Mouse (Mus musculus): ENCODE measurements around the gene Adcy4.

Gene Adcy4

DNA sequence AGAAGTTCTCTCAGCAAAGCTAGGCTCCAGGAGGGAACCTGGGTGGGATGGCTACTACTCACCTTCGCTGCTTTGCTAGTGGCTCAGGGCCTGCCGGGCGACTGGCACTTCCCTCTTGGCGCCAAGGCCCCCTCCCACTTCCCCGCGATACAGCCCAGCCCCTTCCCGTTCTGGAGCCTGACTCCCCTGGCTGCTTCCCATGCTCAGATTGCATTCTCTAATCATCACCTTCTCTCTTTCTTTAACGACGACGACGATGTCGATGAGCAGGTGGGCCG is at the start of gene Adcy4:
Gene Adcy4, minus strand, starts transcription at position 138 of the 278 bp plus-strand sequence.
- CTCF ChIA-PET, result no interaction called here

DNA sequence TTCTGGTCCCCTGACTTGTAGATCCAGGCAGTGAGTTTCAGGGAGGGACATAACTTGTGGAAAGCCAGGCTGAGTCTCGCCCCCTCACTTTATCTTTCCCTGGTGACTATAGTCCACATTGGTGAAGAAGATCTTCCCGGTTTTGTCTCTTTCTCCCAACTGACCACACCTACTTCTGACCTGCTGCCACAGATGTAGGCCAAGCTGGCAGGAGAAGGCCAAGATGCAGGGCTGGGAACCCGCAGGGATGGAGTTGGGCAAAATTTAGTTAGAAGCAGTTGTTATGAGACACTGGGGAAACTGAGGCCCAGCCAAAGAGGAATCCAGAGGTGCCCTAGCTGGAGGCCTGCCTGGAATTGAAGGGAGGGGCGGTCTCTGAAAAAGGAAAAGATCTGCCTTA is 49.2 kb upstream of the Adcy4 start:
- CTCF ChIA-PET, result no interaction called here

DNA sequence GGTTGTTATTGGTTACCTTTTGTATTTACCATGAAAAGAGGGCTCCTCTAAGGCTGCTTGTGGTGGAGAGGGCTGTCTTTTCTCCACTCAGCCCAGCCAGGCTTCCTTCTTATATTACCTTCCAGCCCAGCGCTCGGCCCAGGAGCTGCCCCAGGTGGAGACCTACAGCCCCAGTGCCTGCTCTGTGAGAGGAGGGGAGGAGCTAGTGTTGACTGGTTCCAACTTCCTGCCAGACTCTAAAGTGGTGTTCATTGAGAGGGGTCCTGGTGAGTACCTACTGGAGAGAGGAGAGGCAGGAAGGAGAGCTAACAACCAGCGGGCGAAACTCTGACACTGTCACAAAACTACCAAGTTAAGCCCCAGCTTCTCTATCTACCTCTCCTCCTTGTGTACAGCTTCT is 46.4 kb upstream of the Adcy4 start:
- CTCF ChIA-PET, result no interaction called here

DNA sequence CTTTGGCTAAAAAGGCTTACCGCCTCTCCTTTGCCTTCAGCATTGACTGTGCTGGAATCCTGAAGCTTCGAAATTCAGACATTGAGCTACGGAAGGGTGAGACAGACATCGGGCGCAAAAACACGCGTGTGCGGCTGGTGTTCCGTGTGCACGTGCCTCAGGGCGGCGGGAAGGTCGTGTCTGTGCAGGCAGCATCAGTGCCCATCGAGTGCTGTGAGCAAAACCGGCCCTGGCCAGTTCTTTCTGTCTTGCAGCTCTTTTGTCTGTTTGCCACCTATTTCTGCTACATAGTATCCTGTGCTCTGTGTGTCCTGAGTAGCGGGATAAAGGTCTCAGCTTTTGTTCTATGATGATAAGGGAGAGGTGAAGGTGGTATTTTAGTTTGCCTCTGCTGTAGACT is 46.0 kb upstream of the Adcy4 start:
- CTCF ChIA-PET, result interaction anchor here (0.6 kb wide), 1 partner anchor 91 kb away, joined by 3 read pairs; no protein-coding TSS in a partner anchor

DNA sequence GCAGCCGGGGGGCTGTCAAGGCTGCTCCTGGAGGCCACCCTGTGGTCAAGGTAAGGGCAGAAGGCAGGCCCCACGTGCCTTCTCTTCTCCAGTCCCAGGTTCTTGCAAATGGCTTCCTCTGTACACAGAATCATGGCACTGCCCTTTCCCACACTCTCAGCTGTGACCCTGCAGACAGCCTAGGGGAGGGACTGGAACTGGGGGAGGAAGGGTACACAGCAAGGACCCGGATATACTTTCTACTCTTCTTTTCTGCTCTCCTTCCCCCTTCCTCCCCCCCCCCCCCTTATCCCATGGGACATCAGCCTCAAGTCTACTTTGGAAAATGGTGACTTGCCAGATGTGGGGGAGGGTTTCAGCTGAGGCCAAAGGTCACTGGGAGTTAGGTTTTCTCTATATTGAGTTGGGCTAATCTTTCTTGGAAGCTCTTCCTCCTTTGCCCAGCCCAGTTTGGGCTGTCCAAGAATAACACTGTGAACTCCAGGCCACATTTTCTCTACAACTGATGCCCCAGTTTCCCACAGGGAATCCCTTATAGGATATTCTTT is 44.9 kb upstream of the Adcy4 start:
- CTCF ChIA-PET, result no interaction called here

DNA sequence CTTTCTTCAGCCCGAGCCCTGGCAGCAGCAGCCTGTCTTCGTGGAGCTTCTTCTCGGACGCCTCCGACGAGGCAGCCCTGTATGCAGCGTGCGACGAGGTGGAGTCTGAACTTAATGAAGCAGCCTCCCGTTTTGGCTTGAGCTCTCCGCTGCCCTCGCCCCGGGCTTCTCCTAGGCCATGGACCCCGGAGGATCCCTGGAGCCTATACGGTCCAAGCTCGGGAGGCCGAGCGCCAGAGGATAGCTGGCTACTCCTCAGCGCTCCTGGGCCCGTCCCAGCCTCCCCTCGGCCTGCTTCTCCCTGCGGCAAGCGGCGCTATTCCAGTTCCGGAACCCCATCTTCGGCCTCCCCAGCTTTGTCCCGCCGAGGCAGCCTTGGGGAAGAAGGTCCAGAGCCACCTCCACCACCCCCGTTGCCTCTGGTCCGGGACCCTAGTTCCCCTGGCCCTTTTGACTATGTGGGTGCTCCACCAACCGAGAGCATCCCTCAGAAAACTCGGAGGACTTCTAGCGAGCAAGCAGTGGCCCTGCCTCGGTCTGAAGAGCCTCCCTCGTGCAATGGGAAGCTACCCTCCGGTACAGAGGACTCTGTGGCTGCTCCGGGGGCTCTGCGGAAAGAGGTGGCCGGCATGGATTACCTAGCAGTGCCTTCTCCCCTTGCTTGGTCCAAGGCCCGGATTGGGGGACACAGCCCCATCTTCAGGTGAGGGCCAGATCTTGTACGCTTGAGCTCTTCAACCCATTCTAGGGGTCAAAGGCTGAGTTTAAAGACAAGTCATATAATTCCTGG is 42.9 kb upstream of the Adcy4 start:
- CTCF ChIA-PET, result interaction anchor here (0.7 kb wide), 1 partner anchor 57 kb away, joined by 5 read pairs; no protein-coding TSS in a partner anchor

DNA sequence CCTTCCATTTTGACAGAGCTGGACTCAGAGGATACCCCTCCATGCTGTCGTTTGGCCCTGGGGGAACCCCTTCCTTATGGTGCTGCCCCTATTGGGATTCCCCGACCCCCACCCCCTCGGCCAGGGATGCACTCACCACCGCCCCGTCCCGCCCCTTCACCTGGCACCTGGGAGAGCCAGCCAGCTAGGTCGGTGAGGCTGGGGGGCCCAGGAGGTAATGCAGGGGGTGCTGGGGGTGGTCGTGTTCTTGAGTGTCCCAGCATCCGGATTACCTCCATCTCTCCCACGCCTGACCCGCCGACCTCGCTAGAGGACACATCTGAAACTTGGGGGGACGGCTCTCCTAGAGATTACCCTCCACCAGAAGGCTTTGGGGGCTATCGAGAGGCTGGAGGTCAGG is 42.2 kb upstream of the Adcy4 start:
- CTCF ChIA-PET, result interaction anchor here (0.7 kb wide), 1 partner anchor 56 kb away, joined by 5 read pairs; no protein-coding TSS in a partner anchor

DNA sequence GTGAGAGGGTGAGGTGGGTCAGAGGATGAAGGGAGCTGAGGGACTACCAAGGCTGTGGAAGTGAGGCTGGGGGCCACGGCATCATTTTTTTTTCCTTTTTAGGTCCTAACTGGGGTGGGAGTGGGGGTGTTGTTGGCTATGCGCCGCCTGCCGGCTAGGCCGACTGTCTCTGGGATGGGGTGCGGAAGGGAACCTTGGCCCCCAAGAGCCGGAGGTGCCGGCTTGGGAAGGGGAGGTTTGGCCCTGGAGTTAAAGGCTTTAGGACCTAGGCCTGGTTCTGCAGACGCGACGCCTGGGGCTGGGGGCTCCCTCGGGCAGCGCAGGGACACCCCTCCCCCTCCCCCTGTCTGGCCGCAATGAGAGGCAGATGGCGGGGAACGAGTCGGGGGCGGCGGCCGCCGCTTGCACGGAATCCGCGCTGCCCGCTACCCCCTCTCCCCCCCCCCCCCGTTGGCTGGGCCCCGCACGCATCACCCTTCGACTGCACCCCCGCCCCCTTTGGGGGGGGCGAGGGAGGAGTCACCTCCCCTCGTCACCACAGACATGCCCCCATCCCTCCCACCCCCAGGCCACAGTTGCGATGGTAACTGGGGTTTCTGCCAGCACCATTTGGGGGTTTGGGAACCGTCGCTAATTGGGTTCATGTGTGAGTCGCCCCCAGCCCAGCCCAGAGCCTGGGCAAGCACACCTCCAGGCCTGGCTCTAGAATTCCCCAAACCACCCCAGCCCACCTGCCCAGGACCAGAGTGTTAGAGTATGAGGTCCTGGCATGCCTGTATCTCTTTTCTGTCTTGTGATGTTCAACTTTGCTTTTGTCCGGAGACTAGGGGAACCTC is 41.5 kb upstream of the Adcy4 start:
- CTCF ChIA-PET, result no interaction called here

DNA sequence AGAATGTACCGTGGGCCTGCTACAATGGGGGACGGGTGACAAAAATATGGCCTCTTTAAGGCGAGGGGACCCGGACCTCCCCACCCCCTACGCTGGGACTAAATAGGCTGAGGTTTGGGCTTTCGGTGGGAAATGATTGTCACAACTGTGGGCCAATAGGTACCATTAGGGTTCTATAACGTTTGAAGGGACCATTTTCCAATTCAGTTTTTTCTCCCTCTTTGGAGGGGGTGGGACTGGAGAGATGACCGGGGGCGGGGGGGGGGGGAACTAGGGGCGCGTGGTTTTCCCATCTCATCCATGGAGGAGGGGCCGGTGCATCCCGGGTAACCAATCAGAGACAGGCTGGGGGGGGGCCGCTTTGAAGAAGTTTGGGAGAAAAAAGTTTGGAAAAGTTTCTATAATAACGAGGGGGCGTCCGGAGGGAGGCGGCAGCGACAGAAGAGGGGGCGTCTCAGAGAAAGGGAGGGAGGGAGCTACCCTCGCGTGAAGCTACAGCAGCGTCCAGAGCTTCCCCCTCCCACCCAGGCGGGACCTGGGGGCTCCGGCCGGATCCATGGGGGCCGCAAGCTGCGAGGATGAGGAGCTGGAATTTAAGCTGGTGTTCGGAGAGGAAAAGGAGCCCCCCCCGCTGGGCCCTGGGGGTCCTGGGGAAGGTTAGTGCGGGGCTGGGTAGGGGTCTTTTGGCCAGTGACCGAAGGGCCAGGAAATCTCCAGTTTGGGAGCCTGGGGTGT is 40.8 kb upstream of the Adcy4 start:
- CTCF ChIA-PET, result no interaction called here

DNA sequence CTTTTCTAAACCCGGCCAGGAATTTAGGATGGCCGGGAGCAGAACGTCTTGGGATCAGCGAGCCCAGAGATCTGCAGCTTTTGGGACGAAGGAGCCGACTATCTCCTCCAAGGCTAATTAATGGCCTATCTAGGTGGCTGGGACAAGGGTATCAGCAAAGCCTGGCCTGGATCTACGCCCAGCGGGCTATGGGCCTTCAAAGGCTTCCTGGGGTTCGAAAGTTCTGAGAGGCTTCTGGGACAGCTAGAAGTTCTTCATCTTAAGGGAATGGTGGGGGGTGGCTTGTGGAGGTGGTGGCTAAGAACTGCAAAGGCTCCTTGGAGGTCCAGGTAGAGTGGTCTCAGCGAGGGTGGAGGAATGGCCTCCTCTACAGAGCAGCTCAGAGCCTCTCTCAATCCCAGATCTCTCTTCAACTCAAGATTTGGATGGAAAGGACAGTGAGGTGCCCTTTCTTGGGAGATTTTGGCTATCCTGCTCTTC is 40.1 kb upstream of the Adcy4 start:
- CTCF ChIA-PET, result no interaction called here

DNA sequence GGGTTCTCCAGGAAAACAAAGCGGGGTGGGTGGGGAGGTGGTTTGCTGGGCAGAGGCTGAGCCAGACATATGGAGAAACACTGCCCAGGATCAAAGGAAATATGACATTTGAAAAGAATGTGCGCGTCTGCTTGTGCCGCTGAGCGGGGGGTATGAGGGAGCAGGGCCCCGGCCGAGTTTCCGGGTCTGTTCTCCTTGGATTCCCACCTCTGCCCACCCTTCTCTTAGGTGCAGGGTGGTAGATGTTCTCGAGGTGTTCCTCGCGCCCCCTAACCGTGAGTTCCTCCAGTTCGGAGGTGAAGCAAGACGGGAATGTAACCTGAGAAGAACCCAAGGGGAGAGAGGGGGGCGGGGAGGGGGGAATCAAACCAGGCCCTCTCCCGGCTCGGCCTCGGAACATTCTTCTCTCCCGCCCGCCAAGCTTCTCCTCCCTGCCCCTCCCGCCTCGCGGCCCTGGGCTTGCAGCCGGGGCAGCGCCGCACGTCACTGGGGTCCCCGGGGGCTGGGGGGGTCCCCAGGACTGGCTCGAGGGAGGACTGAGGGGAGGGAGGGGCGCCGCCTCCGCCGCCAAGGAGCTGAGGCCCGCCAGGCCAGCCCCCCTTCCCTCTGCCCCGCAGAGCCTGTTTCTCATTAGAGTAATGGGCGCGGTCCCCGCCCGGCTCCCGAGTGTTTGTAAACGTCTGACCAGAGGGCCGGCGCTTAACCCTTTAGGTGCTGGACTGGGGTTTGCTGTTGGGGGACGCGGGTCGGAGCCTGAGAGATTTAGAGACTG is 39.3 kb upstream of the Adcy4 start, which contains the start of gene Nfatc4:
Gene Nfatc4, plus strand, starts transcription at position 154 of the 772 bp plus-strand sequence.
- CTCF ChIA-PET, result no interaction called here

DNA sequence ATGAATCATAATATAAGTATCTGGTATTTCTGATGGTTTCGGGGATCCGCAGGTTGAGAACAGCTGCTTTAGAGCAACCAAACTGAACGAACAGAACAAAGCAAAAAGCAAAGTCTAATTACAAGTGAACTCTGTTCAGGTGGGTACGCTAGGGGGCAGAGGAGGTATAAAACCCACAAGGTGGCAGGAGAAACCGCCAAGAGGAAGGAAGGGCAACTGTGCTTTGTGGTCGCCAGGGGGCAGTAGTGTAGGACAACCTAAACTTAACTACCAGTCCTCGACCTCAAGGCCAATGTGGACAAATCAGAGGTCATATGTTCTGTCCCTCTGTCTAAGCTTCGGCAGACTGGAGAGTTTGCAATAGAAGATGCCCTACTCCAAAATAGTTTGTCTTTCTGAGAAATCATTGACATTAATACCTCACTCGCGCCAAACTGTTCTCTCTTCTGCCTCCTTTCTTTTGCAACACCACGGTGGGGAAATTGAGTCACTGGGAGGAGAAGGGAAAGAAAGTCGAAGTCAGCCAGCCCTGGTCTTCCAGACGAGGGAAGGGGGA is 38.6 kb upstream of the Adcy4 start:
- CTCF ChIA-PET, result no interaction called here

DNA sequence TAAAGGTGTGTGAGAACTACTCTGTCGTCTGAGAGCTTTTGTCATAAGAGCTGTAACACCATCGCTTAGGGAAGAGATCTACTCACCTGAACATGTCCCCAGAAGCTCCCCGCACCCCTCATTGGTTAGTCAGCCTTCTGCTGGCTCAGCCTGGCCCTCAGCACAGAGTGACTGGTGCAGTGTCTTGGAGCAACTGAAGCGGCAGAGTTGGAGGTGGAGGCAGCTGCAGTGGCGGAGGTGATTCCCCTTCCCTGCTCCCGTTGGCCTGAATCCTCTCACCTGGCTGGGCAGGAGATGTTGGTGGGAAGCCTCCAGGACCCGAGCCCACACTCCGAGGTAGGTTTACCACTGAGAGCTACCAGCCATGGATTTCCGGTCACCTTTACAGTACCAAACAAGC is 36.7 kb upstream of the Adcy4 start:
- CTCF ChIA-PET, result no interaction called here

DNA sequence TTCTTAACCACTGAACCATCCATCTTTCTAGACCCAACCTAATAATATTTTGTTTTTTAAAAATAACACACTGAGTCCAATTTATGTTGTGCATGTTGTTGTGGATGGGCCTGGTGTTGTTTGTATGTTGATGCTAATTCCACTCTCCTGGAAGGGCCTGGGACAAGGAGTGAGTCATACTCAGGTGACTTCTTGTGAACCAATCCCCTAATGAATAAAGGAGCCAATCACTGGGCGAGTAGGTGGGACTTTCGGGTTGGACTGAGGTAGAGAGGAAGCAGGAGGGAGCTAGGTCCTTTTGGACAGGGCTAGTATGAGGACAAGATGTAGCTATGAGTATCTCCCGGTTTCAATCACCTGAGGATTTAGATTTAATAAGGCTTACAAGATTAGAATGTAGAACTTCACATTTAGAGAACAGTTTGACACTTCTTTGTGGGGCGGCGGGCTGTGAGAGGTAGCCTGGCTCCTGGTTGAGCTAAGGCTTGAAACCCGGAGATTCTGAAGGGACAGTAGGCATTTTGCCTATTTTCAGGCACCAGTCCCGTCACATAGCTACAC is 36.0 kb upstream of the Adcy4 start:
- CTCF ChIA-PET, result no interaction called here

DNA sequence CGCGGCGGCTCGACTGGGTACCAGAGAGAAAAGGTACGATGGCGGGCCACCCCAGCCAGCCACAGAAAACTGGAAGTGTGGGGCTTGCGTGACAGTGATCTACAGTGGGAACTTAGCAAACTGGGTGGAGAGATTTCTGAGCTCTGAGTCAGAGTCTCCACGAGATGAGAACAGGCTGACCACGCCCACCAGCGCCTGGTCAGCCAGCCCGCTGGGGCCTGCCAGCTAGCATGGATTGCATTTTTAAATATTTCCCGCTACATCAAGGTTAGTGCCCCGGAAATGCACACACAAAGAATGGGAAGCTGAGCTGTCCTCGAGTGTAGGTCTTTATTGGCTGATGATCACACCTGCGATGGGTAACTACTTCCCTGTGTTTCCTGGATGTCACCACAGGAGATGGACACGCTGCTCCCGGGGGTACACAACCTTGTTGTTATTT is 31.4 kb upstream of the Adcy4 start:
- CTCF ChIA-PET, result no interaction called here

DNA sequence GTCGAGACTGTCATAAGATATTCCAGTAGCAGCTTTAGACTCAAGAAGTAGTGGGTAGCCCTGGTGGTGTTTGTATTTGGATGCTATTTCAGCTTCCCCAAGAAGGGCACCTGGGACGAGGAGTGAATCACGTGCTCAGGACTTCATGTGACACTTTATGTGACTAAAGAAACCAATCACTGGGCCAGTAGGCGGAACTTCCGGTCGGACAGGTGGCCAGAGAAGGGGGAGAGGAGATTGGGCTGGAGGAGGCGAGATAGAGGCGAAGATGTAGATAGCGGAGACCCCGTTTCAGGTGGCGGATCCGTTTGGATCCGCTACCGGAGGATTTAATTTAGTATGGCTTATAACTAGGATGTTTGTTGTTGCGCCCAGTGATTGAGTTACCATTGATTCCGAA is 31.0 kb upstream of the Adcy4 start:
- CTCF ChIA-PET, result no interaction called here

DNA sequence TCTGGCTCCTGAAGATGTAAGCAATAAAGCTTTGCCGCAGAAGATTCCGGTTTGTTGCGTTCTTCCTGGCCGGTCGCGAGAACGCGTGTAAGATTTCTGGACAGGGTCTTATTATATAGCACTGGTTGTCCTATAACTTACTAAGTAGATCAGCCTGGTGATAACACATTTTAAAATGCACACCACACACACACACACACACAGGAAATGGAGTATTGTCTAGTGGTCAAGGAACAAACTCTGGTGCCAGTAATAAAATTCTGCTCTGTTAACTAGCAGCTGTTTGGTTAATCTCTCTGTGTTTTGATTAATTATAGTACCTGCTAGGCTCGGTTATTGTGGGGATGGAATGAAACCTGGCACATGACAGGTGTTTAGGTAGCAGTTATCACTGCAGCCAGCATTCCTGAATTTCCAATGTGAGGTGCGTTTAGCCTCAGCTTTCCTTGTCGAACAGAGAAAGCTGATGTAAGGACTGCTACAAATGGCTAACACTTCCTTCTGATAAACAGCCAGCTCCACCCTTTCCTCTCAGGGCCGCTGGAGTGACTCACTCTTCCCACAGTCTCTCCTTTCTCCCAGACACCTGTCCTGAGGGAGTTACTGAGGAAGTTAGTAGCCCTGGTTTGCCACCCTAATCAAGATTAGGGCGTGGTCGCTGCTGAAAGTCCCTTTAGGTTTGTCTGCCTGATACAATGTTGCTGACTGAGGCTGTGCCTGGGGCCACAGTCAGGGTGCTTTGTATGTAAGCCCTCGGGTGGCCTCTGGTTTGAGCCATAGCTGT is 11.7 kb upstream of the Adcy4 start:
- CTCF ChIA-PET, result no interaction called here

DNA sequence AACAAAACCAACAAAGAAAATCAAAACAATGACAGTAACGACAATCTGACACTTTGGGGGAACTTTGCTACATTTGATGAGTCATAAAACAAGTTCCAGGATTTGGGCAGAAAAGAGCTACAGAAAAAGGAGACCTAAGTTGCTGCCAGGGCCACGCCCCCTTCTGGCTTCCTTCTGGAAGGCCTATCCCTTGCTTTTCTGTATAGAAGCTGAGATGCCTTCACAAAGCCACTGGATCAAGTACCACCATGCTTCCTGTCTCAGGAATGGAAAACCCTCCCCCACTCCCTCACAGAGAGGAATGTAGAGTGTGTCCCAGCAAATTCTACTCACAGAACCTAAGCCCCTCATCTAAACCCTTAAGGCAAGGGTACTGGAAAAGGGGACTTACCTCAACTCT is 10.1 kb upstream of the Adcy4 start:
- CTCF ChIA-PET, result interaction anchor here (1.3 kb wide), 1 partner anchor 13 kb away, joined by 3 read pairs; no protein-coding TSS in a partner anchor

DNA sequence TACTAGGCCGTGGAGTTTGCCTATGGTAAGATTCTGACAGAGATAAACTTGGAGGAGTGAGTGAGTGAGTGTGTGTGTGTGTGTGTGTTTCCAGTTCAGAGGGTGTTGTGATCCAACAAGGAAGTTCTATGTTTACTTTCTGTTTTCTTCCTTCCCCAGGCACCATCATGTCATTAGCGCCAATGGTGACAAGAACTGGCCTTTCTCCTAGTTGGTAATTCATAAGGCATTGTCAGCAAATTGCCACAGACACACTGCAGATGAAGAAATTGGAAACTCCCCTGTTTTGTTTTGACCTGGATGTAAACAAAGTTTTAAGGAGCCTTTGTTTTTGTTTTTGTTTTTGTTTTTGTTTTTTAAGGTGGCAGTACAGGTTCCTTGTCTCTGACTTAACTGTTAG is 9.6 kb upstream of the Adcy4 start:
- CTCF ChIA-PET, result interaction anchor here (1.3 kb wide), 1 partner anchor 12 kb away, joined by 3 read pairs; no protein-coding TSS in a partner anchor

All from spleen, embryonic (tissue).